Mouse (Mus musculus) spleen, adult 2 months (tissue): ENCODE measurements around the gene Castor2. TPM values are rescaled to one million over a fixed set of nuclear protein-coding genes. Genes with fewer than 3 reads are reported as not detected.

Experiments used
- DNase-seq, 2 experiments: peaks; one replicate each; pipeline versions ENCODE4 v3.0.0 to v3.0.0-alpha.2; 2012 to 2021; ENCODE audit warnings: low spot score in 2 of 2, low read depth in 1 of 2
- H3K27ac ChIP-seq: fragments of 200-500 bp; 2 replicates; pipeline ENCODE4 v1.5.1; 2012; ENCODE audit warnings: low read length, inconsistent platforms; ENCODE audit not compliant: insufficient read depth
- H3K27me3 ChIP-seq: fragments of 200-500 bp; 2 replicates; pipeline ENCODE4 v1.6.1; 2012; ENCODE audit warnings: mild to moderate bottlenecking, moderate library complexity, low read length, inconsistent platforms; ENCODE audit not compliant: control insufficient read depth, insufficient read depth
- H3K36me3 ChIP-seq: fragments of 200-500 bp; 2 replicates; pipeline ENCODE4 v1.6.1; 2012; ENCODE audit warnings: mild to moderate bottlenecking, low read length, inconsistent platforms; ENCODE audit not compliant: control insufficient read depth, insufficient read depth
- H3K4me1 ChIP-seq: fragments of 200-500 bp; 2 replicates; pipeline ENCODE4 v1.6.1; 2011; ENCODE audit warnings: inconsistent platforms; ENCODE audit not compliant: control insufficient read depth, insufficient read depth, insufficient read length
- H3K4me3 ChIP-seq: fragments of 200-500 bp; 2 replicates; pipeline ENCODE4 v1.5.1; 2011; ENCODE audit warnings: mild to moderate bottlenecking, inconsistent platforms; ENCODE audit not compliant: insufficient read depth, insufficient read length; ENCODE audit errors: extremely low read depth
- CTCF ChIP-seq: fragments of 200-500 bp; IDR thresholded peaks from 2 replicates; pipeline ENCODE4 v1.5.1; 2011; ENCODE audit warnings: mild to moderate bottlenecking, inconsistent platforms; ENCODE audit not compliant: insufficient read depth, insufficient read length, insufficient replicate concordance; ENCODE audit errors: extremely low read depth
- POLR2A ChIP-seq: fragments of 200-500 bp; IDR thresholded peaks from 2 replicates; pipeline ENCODE4 v1.6.1; 2011; ENCODE audit warnings: low read depth, low read length, inconsistent platforms
- WGBS: fragments of 180-500 bp; shearing (Covaris S2); methylation state at CpG from one replicate; pipeline ENCODE4 v1.1.7; 2018; 5-methylcytosine and 5-hydroxymethylcytosine counted together
- polyA plus RNA-seq: library from polyadenylated mRNA; depleted of rRNA; stranded (reverse); fragments of >200 nt; gene quantifications from 2 replicates; pipeline ENCODE4 v1.2.3, GENCODE M21; 2012

Castor2 gene
- polyA plus RNA-seq, 1 experiment, result 5.3 TPM

DNA sequence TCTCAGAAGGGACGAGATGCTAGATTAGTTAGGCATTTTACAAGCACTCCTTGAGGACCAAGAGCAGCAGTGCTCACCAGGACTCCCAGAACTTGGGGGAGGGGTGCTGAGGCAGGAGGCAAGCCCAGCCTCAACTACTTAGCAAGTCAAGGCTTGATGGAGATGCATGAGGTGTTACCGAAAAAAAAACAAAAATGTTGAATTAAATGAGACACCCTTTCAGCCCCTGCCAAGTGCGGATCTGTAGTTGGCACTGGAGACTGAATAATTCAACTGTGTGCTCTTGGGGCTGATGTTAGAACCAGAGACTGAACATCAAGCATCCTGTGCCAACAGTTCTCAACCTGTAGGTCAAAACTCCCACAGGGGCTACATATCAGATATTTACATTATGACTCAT, 33.2 kb upstream of the Castor2 start:
- H3K27ac ChIP-seq, result no peak overlapping the region
- no peak for TF ChIP-seq CTCF
- TF ChIP-seq POLR2A, result no peak
- no peak overlapping the region for H3K4me3 ChIP-seq
- no peak for DNase-seq
- H3K4me1 ChIP-seq, result no peaks in the 10 kb centered on the region
- no peaks in the 10 kb centered on the region for H3K36me3 ChIP-seq
- no peaks in the 10 kb centered on the region for H3K27me3 ChIP-seq
- 64% methylated on average over 3 of the region's 3 CpGs for WGBS

DNA sequence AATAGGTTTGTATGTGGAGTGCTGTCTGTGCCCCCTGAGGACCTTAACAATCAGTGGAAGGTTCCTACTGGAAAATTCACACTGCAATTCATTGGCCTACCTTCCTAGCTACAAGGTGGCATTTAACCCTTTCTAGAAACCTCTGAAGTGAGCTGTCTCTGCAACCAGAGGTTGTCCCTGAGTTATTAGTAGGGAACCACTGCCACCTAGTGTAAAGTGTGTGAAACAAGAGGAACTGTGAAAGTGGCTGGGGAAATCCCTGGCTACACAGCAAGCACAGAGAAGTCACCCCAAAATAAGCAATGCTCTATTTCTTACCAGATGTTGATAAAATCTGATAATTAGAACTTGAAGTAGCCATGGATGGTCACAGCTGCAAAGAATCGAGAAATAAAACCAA, 31.6 kb upstream of the Castor2 start:
- TF ChIP-seq CTCF (no peak), POLR2A (no peak)
- no peak for DNase-seq
- WGBS, result 24% methylated on average over 1 of the region's 1 CpGs
- Histone ChIP-seq H3K27ac (no peak overlapping the region), H3K27me3 (no peaks in the 10 kb centered on the region), H3K4me1 (no peaks in the 10 kb centered on the region), H3K36me3 (no peaks in the 10 kb centered on the region), H3K4me3 (no peak overlapping the region)

DNA sequence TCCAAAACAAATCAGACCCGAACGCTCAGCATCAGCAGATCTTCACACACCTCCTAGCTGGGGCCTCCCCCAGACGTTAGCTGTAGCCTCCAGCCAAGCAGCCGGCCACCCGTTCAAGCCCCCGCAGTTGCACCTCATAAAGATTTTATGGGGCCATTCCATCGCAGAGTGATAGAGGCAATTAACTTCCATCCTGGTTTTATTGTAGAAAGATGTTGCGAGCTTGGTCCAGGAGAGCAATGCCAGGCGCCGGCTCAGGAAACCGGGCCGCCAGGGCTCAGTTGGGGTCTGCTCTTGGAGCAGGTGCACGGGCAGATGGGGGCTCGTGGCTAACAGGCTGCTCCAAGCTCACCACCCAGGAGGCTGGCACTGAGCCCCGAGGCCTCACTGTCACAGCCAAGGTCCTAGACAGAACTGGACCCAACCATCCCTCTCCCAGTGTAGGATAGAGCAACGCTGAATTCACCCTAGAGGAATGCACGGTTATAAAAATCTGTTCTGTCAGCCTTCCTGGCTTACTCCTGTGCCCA, 25.9 kb upstream of the Castor2 start:
- Histone ChIP-seq H3K4me1 (no peaks in the 10 kb centered on the region), H3K36me3 (no peaks in the 10 kb centered on the region), H3K27ac (no peak overlapping the region), H3K4me3 (no peak overlapping the region), H3K27me3 (no peaks in the 10 kb centered on the region)
- 54% methylated on average over 17 of the region's 17 CpGs for WGBS
- no peak for DNase-seq
- TF ChIP-seq CTCF (no peak), POLR2A (no peak)

DNA sequence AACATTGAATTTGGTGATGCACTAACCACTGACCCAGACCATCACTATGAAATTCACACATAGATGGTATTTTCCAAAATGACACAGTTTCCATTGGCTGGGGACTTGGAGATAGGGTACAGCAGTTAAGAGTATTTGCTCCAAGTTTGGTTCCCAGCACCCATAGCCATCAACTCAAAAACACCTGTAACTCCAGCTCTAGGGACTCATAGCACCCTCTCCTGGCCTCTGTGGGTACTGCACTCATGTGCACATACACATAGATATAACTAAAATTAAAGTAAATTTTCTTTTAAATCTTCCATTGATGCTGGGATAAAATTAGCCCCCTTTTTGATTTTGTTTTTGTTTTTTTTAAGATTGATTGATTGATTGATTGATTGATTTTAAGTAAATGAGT, 25.1 kb upstream of the Castor2 start:
- Histone ChIP-seq H3K4me1 (no peaks in the 10 kb centered on the region), H3K27ac (no peak overlapping the region), H3K4me3 (no peak overlapping the region), H3K27me3 (no peaks in the 10 kb centered on the region), H3K36me3 (no peaks in the 10 kb centered on the region)
- no peak for DNase-seq
- TF ChIP-seq CTCF, result no peak
- TF ChIP-seq POLR2A, result no peak

DNA sequence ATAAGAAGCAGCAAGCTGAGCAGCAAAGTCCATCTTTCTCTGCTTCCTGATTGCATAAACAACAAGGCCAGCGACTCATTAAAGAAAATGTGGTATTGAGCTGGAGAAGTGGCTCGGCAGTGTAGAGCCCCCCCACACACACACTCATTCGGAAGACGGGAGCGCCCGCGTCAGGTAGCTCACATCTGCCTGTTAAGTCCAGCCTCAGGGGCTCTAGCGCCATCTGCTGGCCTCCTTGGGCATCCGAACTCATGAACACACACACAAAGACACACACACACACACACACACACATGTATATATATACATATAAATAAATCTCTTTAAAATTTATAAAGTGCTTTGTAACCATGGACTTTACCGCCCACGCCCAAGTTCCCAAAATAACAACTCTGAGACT, 23.3 kb upstream of the Castor2 start:
- H3K4me3 ChIP-seq, result no peak overlapping the region
- no peaks in the 10 kb centered on the region for H3K36me3 ChIP-seq
- H3K27ac ChIP-seq, result no peak overlapping the region
- 88% methylated on average over 11 of the region's 11 CpGs for WGBS
- DNase-seq, result no peak
- TF ChIP-seq CTCF, result no peak
- H3K4me1 ChIP-seq, result no peaks in the 10 kb centered on the region
- no peaks in the 10 kb centered on the region for H3K27me3 ChIP-seq

DNA sequence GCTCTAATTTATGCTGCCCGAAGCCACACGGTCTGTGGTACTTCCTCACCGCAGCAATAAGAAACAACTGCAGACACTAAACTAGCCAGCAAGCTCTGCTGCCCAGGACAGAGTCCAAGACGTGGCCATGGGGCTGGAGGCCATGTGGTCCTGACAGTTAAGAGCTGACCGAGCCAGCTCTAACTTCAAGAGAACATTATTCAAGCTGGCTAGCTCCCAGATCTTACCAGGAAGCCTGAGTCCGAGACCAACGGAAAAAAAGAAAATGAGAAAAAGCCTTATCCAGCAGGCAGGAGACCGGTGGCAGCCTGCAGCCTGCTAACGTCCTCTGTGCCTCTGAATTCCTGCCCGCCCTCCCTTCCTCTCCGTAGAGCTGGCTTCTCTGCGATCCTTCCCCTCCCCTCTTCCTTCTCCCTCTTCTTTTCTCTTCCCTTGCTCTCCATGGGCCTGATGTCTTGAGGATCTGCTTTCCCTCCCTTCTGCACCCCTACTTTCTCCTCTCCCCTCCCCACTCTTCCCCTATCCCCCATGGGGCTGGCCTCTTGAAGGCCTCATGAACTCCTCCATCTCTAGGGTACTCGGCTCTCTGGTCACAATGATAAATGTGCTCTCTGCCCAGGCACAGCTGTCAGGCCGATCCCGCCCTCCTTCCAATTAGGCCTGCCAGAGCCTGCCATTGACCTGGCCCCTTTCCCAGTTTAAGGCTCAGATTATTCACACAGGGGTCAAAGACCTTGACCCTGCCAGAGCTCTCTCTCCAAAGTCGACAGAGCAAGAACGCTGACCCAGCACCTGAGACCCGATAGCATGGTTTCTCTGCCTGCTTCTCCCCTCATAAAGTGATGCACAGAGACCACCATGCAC, 18.6 kb upstream of the Castor2 start:
- H3K27me3 ChIP-seq, result no peaks in the 10 kb centered on the region
- 49% methylated on average over 18 of the region's 18 CpGs for WGBS
- TF ChIP-seq POLR2A, result no peak
- no peak for TF ChIP-seq CTCF
- no peak overlapping the region for H3K4me3 ChIP-seq
- no peaks in the 10 kb centered on the region for H3K4me1 ChIP-seq
- no peaks in the 10 kb centered on the region for H3K36me3 ChIP-seq
- H3K27ac ChIP-seq, result no peak overlapping the region
- no peak for DNase-seq

DNA sequence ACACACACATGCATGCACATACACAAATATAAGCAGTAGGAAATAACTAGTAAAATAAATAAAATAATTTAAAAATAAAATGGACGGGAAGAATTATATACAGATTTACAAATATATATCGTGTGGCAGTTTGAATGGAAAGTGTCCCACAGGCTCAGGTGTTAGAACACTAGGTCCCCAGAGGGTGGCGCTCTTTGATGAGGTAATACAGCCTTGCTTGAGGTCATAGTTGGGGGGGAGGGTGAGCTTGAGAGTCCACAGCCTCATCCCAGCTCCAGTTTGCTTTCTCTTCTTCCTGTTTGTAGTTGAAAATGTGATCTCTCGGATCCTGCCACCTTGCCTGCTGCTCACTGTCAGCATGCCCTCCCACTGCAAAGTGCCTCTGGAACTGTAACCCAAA, 14.3 kb upstream of the Castor2 start:
- WGBS, result 80% methylated on average over 4 of the region's 4 CpGs
- Histone ChIP-seq H3K36me3 (no peaks in the 10 kb centered on the region), H3K4me1 (no peaks in the 10 kb centered on the region), H3K4me3 (no peak overlapping the region), H3K27ac (no peak overlapping the region), H3K27me3 (no peaks in the 10 kb centered on the region)
- no peak for DNase-seq
- no peak for TF ChIP-seq POLR2A
- TF ChIP-seq CTCF, result no peak
